Mouse (Mus musculus): ENCODE results near the gene Zfp719. TPM values are rescaled to one million over a fixed set of nuclear protein-coding genes. Genes with fewer than 3 reads are reported as not detected.

Zfp719 gene
- 0.33 and 0.56 TPM in 2 replicates for polyA plus RNA-seq (2012; ENCODE audit: low replicate concordance)

GRCm38 (mm10) chr7:43579440-43580171 is at the start of gene Zfp719:
Zfp719 (plus strand) TSS chr7:43579610.

DNA sequence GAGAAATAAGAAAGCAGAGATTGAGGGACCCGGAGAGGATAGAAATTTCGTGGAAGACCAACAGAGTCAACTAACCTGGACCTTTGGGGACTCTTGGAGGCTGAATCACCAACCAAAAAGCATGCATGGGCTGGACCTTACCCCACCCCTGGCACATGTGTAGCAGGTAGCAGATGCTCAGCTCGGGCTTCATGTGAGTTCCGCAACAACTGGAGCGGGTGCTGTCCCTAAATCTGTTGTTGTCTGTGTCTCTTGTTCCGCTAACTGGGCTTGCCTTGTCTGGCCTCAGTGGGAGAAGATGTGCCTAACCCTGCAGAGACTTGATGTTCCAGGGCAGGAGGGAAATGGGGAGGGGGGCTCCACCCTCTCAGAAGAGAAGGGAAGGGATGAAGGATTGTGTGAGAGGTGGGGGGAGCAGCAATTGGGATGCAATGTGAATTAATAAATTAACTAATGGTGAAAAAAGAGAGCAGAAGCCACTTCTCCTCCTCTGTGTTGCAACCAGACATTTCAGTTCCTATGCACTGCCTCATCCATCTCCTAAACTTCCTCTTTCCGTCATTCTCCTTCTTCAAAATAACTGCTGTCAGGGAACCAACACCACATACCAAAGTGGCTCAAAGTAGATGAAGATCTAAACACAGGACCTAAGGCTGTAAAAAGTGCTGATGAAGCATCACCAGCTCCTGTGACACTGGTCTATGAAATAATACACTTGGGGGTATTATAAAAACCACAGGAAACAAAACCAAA is 35.0 kb upstream of the Zfp719 start, which contains the start of gene Cd33:
TSS of gene Cd33 (minus strand) at position 204 of the 753 bp plus-strand sequence.

GRCm38 (mm10) chr7:43562006-43562633 is 17.3 kb upstream of the Zfp719 start, which contains the start of gene Zfp658:
Zfp658 (plus strand) TSS chr7:43562256.

DNA sequence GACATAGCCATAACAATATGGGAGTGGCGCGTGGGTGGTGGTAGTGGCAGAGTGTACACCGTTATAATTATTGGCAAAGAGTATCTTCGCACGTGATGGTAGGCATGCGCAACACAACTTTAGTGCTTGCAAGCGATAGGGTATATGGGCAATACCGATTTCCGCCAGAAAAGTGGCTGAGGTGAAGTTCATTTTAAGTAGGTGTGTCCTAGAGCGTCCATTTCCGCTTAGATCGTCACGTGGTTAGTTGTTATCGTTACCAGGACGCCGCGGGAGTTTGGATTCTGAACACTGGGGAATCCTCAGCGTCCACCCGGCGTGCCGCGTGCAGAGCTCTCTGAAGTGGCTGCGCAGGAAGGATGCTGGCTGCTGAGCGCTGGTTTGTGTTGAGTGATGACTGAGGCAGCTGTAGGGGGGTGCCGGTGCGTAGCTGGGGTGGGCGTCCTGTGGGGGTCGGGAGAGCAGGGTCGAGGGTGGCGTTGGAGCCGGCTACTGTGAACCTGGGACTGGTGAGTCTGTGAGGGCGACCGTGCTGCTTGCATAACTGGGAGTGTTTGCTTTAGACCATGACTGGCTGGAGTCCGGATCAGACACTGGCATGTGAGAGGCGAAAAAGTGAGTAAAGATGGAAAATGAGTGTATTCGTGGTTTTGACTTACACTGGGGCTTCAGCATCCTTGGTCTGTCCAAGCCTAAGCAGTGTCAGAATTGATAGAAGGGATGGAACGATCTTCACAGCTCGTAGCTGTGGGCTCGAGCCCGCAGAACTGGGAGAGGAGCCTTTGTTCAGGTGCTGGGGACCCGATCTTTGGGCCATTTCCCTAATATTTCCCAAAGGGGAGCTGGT is 27.7 kb downstream of the Zfp719 start, which contains the start of gene Zfp819:
TSS of gene Zfp819 (plus strand) at position 274 of the 847 bp plus-strand sequence.

DNA sequence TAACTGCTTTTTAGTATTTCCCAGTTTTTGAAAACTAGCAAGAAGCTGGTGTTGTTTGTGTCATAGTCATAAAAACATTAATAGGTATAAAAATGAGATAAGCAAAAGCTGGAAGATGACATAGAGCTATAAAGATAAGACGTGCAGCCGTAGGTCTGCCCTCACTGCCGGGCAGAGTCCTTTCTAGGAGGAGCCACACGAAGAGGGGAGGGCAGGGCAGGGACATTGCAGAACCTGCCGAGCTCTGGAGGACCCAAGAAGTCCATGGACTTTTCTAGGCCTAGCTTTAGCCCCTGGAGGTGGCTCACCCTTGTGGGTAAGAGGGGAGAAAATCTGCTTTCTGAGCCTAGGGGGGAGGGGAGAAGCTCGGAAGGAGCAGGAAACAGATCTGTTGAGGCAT is 55.1 kb downstream of the Zfp719 start, which contains the start of gene Ceacam18:
TSS of gene Ceacam18 (plus strand) at position 208 of the 400 bp plus-strand sequence.

Other genes with a start within 250 kb of the Zfp719 start
- gene Siglecf, start 228.3 kb upstream of the Zfp719 start, polyA plus RNA-seq (2012; ENCODE audit: low replicate concordance) = 1.2 and 1.7 TPM in 2 replicates
- 125 and 150 TPM in 2 replicates for gene Siglecg, start 171.4 kb upstream of the Zfp719 start, polyA plus RNA-seq (2012; ENCODE audit: low replicate concordance)
- 0.07 and 0.27 TPM in 2 replicates for gene Lim2, start 151.9 kb upstream of the Zfp719 start, polyA plus RNA-seq (2012; ENCODE audit: low replicate concordance)
- 14.5 and 30.8 TPM in 2 replicates for gene Nkg7, start 142.5 kb upstream of the Zfp719 start, polyA plus RNA-seq (2012; ENCODE audit: low replicate concordance)
- gene Cldnd2, start 138.8 kb upstream of the Zfp719 start, polyA plus RNA-seq (2012; ENCODE audit: low replicate concordance) = 0.22 and 0.27 TPM in 2 replicates
- 49.3 and 54.9 TPM in 2 replicates for gene Etfb, start 135.5 kb upstream of the Zfp719 start, polyA plus RNA-seq (2012; ENCODE audit: low replicate concordance)
- not detected in 2 replicates for gene Gm45233, start 135.5 kb upstream of the Zfp719 start, polyA plus RNA-seq (2012; ENCODE audit: low replicate concordance)
- 14.9 and 39.1 TPM in 2 replicates for gene Vsig10l, start 116.5 kb upstream of the Zfp719 start, polyA plus RNA-seq (2012; ENCODE audit: low replicate concordance)
- gene Iglon5, start 89.5 kb upstream of the Zfp719 start, polyA plus RNA-seq (2012; ENCODE audit: low replicate concordance) = 0.04 and 0.28 TPM in 2 replicates
- gene 4931406B18Rik, start 73.7 kb upstream of the Zfp719 start, polyA plus RNA-seq (2012; ENCODE audit: low replicate concordance) = 0.07 TPM in 1 of 2 replicates, not detected in the other
- 11.3 and 17.5 TPM in 2 replicates for gene Cd33, start 35.2 kb upstream of the Zfp719 start, polyA plus RNA-seq (2012; ENCODE audit: low replicate concordance)
- 1.1 and 1.3 TPM in 2 replicates for gene Zfp658, start 17.4 kb upstream of the Zfp719 start, polyA plus RNA-seq (2012; ENCODE audit: low replicate concordance)
- not detected in 2 replicates for gene Zfp819, start 27.6 kb downstream of the Zfp719 start, polyA plus RNA-seq (2012; ENCODE audit: low replicate concordance)
- not detected in 2 replicates for gene Ceacam18, start 55.1 kb downstream of the Zfp719 start, polyA plus RNA-seq (2012; ENCODE audit: low replicate concordance)
- 8.8 and 9.1 TPM in 2 replicates for gene Siglece, start 80.6 kb downstream of the Zfp719 start, polyA plus RNA-seq (2012; ENCODE audit: low replicate concordance)
- gene Ctu1, start 92.4 kb downstream of the Zfp719 start, polyA plus RNA-seq (2012; ENCODE audit: low replicate concordance) = 10.6 and 22.0 TPM in 2 replicates
- 0.09 TPM in 1 of 2 replicates, not detected in the other for gene Klk14, start 110.8 kb downstream of the Zfp719 start, polyA plus RNA-seq (2012; ENCODE audit: low replicate concordance)
- not detected in 2 replicates for gene Klk13, start 133.0 kb downstream of the Zfp719 start, polyA plus RNA-seq (2012; ENCODE audit: low replicate concordance)
- gene Klk12, start 189.3 kb downstream of the Zfp719 start, polyA plus RNA-seq (2012; ENCODE audit: low replicate concordance) = not detected in 2 replicates
- not detected in 2 replicates for gene Klk11, start 195.0 kb downstream of the Zfp719 start, polyA plus RNA-seq (2012; ENCODE audit: low replicate concordance)
- not detected in 2 replicates for gene Klk10, start 201.4 kb downstream of the Zfp719 start, polyA plus RNA-seq (2012; ENCODE audit: low replicate concordance)
- gene Klk9, start 212.3 kb downstream of the Zfp719 start, polyA plus RNA-seq (2012; ENCODE audit: low replicate concordance) = not detected in 2 replicates
- gene Klk8, start 218.0 kb downstream of the Zfp719 start, polyA plus RNA-seq (2012; ENCODE audit: low replicate concordance) = 37.9 and 39.2 TPM in 2 replicates
- 0.08 TPM in 1 of 2 replicates, not detected in the other for gene Klk7, start 231.7 kb downstream of the Zfp719 start, polyA plus RNA-seq (2012; ENCODE audit: low replicate concordance)
- not detected in 2 replicates for gene Klk6, start 244.9 kb downstream of the Zfp719 start, polyA plus RNA-seq (2012; ENCODE audit: low replicate concordance)